Mouse (Mus musculus): ENCODE measurements around the gene Stpg2. TPM values are rescaled to one million over a fixed set of nuclear protein-coding genes. Genes with fewer than 3 reads are reported as not detected.
A peak's percentile ranks its signal among the peaks of the same experiment; 100 is the strongest.
"Not testable (repeated sequence)": the region's sequence is repeated elsewhere in the genome, so short reads cannot be mapped to it uniquely, and the experiment has no call there.

Gene Stpg2
- total RNA-seq, 2 experiments from 2014 or later: not detected

DNA sequence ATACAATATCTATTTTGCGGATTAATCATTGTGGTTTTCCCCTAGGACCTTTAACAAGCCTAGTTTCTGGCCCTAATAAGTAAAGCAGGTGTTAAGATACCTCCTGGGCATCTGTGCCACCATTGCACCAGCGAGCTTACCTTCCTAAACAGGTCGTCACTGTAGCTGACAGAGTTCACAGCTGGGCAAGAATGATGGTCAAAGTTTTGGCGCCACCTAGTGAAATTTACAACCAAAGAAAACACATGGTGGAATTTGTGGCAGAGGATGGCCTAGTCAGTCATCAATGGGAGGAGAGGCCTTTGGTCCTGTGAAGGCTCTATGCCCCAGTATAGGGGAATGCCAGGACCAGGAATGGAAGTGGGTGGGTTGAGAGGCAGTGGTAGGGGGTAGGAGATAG, 41.0 kb downstream of the Stpg2 start:
- TF ChIP-seq CTCF (conservative IDR thresholded peaks at IDR 0.05): peak; percentile 38
- Histone ChIP-seq H3K27ac (no peak overlapping the region), H3K4me3 (no peak overlapping the region)
- DNase-seq (ENCODE audit: low spot score in 2 of 2): no peak

DNA sequence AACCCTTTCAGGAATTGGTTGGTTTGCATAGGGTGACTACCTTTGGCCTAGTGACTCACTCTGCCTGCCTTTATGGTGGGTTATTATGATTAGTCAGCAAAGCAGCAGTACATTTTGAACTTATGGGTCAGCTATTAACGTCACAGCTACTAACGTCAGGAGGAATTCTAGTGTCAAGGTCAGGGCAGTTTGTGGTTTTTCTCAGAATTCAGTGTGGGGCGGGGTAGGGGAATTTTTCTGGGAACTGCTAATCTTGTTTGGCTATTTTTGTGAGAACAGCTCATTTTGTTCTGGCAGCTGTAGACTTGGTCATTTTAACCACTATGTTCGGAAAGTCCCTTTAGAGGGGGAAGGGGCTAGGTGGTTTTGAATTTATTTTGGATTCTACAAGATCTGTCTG, 56.9 kb downstream of the Stpg2 start:
- H3K4me3 ChIP-seq; DNase-seq (ENCODE audit: low spot score in 2 of 2): not testable (repeated sequence)

DNA sequence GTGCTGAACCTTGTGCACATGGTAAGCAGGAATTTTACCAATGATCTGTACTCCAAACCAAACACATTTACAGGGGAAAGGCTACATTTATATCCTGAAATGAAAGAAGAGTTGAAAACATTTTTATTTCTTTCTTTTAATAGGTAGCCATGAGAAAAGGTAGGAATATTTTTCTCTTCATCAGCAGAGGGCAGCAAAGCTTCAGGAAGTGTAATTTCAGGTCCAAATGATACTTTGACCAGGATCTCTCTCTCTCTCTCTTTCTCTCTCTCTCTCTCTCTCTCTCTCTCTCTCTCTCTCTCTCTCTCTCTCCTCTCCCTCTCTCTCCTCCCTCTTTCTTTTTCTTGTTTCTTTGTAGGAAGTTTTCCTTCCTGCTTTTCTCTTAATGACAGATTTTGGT, 92.4 kb downstream of the Stpg2 start:
- peak; percentile 7 to 43 for DNase-seq (ENCODE audit: low spot score in 2 of 2)
- no peak overlapping the region for H3K27ac ChIP-seq
- no peak overlapping the region for H3K4me3 ChIP-seq
- peak; percentile 74 for TF ChIP-seq CTCF (conservative IDR thresholded peaks at IDR 0.05)

More for the DNA sequence above, 56.9 kb downstream of the Stpg2 start:
- not testable (repeated sequence) for H3K27ac ChIP-seq

DNA sequence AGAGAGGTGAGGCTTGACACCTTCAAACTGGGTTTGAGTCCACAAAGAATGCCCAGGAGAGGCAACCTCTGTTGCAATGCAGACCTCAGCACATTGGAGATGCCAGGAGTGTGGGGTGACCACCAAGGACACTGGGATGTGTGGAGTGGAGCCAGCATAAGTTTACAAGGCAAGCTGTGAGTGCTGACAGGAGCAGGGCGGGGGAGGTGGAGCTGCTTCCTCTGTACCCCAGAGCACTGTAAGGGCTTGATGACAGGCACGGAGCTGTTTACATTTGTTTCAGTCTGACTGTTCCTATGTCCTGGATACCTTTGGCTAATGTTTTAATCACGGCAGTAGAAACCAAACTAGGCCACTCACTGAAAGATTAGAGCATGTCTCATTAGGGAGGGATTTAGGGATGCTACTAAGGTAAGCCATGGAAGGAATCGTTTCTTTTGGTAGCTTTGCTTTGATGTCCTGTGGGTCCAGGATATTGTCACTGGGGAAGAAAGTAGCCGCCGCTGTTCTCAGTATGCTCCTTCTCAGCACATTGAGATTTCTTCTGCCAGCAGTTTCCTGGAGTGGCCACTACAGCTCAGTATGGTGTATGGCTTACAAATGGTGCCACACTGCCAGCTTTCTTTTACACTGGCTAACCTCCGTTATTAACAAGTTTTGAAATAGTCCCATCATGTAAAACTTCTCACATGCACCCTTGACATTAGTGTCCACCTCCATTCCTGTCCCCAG, 102.8 kb downstream of the Stpg2 start:
- Histone ChIP-seq H3K4me3 (no peak overlapping the region), H3K27ac (no peak overlapping the region)
- no peak for DNase-seq (ENCODE audit: low spot score in 2 of 2)
- no peak for TF ChIP-seq CTCF (conservative IDR thresholded peaks at IDR 0.05)

DNA sequence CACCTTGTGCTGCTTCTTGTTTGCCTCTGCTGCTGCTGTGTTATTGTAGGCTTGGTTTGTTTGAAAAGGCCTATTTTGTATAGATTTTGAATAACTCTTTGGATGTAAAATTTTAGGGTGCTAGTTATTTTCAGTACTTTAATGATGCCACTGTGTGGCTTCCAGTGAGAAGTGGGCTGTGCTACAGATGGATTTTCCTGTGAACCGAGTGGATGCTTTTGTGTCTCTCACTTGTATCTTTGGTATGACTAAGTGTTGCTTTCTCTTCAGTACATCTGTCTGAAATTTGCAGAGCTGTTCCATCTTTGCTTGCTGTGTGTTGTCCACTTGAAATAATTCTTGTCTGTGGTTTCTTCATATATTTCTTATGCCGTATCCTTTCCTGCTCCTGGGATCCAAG, 106.2 kb downstream of the Stpg2 start:
- Histone ChIP-seq H3K27ac (no peak overlapping the region), H3K4me3 (no peak overlapping the region)
- DNase-seq (ENCODE audit: low spot score in 2 of 2): peak in 1 of 2 experiments; percentile 15
- no peak for TF ChIP-seq CTCF (conservative IDR thresholded peaks at IDR 0.05)

DNA sequence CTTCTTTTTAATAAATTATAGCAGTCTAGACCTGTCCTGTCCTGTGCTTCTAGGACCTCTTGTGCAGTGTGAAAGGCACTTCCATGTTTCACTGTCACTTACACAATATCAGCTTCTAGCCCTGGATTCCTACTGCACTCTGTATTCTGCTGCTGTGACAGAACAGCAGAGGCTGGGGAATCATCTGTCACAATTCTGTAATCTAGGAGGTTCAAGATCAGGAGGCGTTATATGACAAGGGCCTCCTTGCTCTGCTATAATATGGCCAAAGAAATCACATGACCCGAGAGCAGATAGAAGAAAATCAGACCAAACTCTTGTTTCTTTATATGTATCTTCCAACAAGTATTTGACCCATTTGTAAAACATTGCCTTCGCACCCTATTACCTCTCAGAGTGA, 175.0 kb downstream of the Stpg2 start:
- no peak for TF ChIP-seq CTCF (conservative IDR thresholded peaks at IDR 0.05)
- no peak overlapping the region for H3K27ac ChIP-seq
- H3K4me3 ChIP-seq: no peak overlapping the region
- DNase-seq (ENCODE audit: low spot score in 2 of 2): no peak

DNA sequence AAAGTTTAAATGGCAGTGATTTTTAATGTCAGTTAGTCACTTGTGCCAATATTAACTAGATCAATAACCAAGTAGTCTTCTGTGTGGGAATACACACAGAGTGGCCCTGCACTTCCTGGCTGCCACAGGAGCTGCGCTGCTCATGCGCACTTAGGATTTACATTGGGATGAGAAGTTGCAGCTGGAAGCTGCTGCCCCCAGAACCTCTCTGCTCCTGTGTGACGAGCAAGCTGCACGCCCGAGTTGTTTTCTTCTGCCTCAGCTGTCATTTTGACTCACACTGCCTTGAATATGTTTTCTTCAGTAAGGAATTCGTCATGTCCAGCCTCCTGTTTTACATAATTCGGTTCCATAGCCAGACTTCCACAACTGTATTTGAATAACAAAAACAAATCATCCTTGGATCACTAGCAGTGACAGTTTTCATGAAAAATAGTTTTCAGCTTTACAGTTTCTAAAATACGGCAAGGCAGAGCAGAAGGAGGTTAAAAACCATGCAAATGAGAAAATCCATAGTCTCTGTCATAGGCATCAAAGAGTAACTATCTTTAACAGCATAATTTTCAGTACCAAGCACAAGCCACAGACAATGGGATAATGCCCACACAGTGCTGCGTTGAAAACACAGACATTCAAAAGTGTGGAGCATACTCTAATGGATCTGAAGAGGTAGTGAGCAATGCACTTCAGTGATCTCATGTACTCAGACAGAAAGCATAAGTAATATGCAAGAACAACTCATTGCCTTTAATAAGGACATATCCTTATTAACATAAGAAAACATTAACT, 191.8 kb downstream of the Stpg2 start:
- no peak for DNase-seq (ENCODE audit: low spot score in 2 of 2)
- no peak overlapping the region for H3K4me3 ChIP-seq
- H3K27ac ChIP-seq: no peak overlapping the region
- TF ChIP-seq CTCF (conservative IDR thresholded peaks at IDR 0.05): no peak

DNA sequence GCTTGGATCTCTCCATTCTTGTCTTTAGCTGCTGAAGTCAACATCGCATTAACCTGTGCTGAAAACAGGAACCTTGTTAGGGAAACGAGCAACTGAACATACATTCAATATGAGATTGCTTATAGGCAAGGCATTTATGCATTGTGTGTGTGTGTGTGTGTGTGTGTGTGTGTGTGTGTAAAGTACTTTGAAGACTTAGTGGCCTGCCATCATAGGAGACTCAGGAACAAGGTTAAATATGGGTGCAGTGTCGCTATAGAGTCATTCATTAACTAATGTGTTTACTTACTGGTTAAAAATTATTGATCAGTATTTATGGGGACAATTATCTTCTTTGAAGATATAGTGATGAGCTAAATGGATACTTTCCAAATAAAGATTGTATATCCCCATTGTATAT, 199.2 kb downstream of the Stpg2 start:
- no peak for DNase-seq (ENCODE audit: low spot score in 2 of 2)
- no peak overlapping the region for H3K27ac ChIP-seq
- no peak for TF ChIP-seq CTCF (conservative IDR thresholded peaks at IDR 0.05)
- H3K4me3 ChIP-seq: no peak overlapping the region

DNA sequence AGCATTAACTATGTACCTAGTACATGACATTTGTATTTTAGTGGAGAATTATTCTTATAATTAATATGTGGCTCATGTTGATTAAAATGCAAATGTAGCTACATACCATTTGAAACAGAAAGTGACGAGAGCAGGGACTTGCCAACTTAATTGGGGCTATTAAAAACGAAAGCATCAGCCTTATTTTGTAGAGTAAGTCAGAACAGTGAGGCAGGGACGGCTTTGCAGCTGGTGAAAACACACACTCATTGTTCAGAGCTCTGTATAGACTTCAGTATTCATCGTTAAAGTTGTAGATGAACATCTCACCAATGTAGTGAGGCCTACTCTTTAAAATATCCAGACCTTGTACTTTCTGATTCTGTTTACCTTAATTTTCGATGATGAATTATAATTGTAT, 213.6 kb downstream of the Stpg2 start:
- TF ChIP-seq CTCF (conservative IDR thresholded peaks at IDR 0.05): no peak
- DNase-seq (ENCODE audit: low spot score in 2 of 2): no peak
- Histone ChIP-seq H3K4me3 (no peak overlapping the region), H3K27ac (no peak overlapping the region)

DNA sequence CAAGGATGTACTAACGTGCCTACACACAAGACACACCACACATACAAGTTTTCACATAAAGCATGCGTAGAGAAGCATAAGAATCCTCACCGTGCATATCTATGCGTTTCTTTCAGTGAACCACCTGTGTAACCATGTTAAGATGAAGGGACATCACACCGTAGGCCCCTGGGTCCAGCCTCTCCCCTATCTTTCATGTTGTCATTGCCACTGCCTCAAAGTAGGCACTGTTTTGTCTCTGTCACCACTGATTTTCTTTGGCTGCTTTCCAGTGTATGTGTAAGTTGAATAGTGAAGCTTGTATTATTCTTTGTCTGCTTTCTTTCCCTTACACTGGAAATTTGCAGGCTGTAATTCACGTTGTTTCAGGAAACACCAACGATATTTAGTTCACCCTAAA, 236.7 kb downstream of the Stpg2 start:
- no peak overlapping the region for H3K27ac ChIP-seq
- H3K4me3 ChIP-seq: no peak overlapping the region
- DNase-seq (ENCODE audit: low spot score in 2 of 2): no peak
- no peak for TF ChIP-seq CTCF (conservative IDR thresholded peaks at IDR 0.05)

DNA sequence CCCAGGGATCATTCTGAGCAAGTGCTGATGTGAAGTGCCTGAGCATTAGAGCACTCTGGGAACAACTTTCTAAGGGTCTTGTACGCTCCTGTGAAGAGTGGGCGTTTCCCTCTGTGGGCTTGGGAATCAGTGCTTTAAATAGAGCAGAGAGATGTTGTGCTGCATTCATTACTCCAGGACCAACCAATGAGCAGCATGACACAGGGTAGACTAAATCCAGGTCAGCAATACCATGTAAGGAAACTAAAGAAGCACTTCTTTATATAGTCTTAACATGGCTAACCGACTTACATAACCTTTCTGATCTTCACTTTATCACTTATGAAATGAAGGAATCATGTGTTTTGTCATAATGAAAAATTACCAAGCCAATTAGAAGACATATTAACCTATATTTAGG, 290.4 kb downstream of the Stpg2 start:
- no peak overlapping the region for H3K4me3 ChIP-seq
- DNase-seq (ENCODE audit: low spot score in 2 of 2): no peak
- no peak overlapping the region for H3K27ac ChIP-seq
- no peak for TF ChIP-seq CTCF (conservative IDR thresholded peaks at IDR 0.05)

DNA sequence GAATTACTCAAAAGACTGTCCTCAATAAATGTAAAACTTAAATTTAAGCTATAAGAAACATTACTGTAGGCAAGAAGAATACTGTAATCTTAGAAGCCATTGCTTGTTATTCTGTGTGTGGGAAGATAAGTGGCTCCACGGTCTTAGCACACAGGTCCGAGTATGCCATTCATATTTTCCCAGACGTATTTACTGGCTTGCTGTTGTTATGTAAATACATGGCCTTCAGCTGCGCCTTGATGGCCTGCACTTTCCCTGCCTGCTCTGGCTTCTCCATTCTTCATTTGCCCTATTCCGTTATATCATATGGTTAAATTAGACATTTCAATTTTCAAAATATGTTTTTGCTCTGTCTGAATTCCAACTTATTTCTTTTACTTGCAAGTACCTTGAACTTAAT, 296.7 kb downstream of the Stpg2 start:
- DNase-seq (ENCODE audit: low spot score in 2 of 2): no peak
- Histone ChIP-seq H3K4me3 (no peak overlapping the region), H3K27ac (no peak overlapping the region)
- TF ChIP-seq CTCF (conservative IDR thresholded peaks at IDR 0.05): no peak

DNA sequence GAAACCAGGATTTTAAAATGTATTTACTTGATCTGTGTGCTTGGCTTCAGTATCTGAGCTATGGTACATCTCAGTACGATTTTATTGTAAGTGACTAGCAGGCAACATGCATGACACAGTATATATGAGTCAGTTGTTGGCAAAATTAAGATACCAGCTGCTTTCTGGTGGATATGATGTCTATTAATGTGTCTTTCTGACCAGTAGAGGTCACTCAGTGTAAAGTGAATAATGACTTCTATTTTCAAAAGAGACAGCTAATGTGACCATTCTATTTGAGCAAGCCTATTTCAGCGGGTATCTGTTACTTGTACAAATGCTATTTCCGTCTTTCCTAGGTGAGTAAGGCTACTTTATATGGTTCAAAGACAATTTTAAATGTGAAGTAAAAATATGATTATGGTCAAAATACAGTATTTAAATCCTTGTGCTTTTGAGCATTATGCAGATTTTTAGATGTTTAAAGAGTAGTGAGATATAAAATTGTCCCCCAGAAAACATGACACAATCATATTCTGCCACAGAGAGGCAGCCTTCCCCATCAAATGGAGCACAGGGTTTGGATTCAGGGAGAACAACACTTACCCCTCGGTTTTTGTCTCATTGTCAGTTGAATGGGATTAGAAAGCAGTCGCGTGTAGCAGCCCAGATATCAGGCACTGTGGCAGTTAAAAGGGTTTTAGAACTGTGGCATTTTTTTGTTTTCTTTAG, 303.9 kb downstream of the Stpg2 start:
- H3K27ac ChIP-seq: 0 out of 2 replicates have a peak overlapping the region, but pooled peaks have one; percentile 8
- no peak overlapping the region for H3K4me3 ChIP-seq
- peak; percentile 77 for TF ChIP-seq CTCF (conservative IDR thresholded peaks at IDR 0.05)
- DNase-seq (ENCODE audit: low spot score in 2 of 2): peak; percentile 34 to 60

Data from layer of hippocampus, adult 2 months (tissue).